Mouse (Mus musculus): ENCODE data around the gene Gm2163.
"Not testable (repeated sequence)": the region's sequence is repeated elsewhere in the genome, so short reads cannot be mapped to it uniquely, and the experiment has no call there.

The Gm2163 gene

GRCm38 (mm10) chr4:42466452-42466851 is at the start of gene Gm2163:
Gm2163 (plus strand) TSS chr4:42466752.
- DNase-seq: not testable (repeated sequence)

- DNase-seq: not testable (repeated sequence)
These were observed 27.5 kb upstream of the Gm2163 start, which contains the start of gene Gm21586 for GRCm38 (mm10) chr4:42439078-42439477. Gm21586 (plus strand) TSS chr4:42439378.

- DNase-seq: not testable (repeated sequence)
These were observed 61.5 kb downstream of the Gm2163 start, which contains the start of gene Fam205a2 for GRCm38 (mm10) chr4:42528075-42528474. Fam205a2 (minus strand) TSS chr4:42528175.

- DNase-seq: not testable (repeated sequence)
These were observed 145.3 kb downstream of the Gm2163 start, which contains the start of gene Gm10591 for GRCm38 (mm10) chr4:42611895-42612294. Gm10591 (plus strand) TSS chr4:42612195.

- DNase-seq: not testable (repeated sequence)
These were observed 162.9 kb downstream of the Gm2163 start, which contains the start of gene Gm2564 for GRCm38 (mm10) chr4:42629419-42629818. Gm2564 (plus strand) TSS chr4:42629719.
